Mouse (Mus musculus) lung, embryonic 15.5 days (tissue): Measurements from ENCODE around the gene AI854703. TPM values are rescaled to one million over a fixed set of nuclear protein-coding genes. Genes with fewer than 3 reads are reported as not detected.

Source experiments
- ATAC-seq: fragments of 200-750 bp; cut with Nextera tagmentation; 2 replicates; pipeline ENCODE4 v1.8.0; 2017; ENCODE audit warnings: moderate number of reproducible peaks, borderline replicate concordance; ENCODE audit not compliant: low FRiP score, low TSS enrichment; ENCODE audit errors: extremely low read depth
- H3K27ac ChIP-seq: fragments of 300-500 bp; sonication (generic); 2 replicates; pipeline ENCODE4 v1.5.1; 2015; ENCODE audit warnings: moderate library complexity, mild to moderate bottlenecking, inconsistent platforms
- H3K27me3 ChIP-seq: fragments of 300-500 bp; sonication (generic); 2 replicates; pipeline ENCODE4 v1.6.1; 2015; ENCODE audit warnings: inconsistent platforms
- H3K36me3 ChIP-seq: fragments of 300-500 bp; sonication (generic); 2 replicates; pipeline ENCODE4 v1.6.1; 2015; ENCODE audit warnings: inconsistent platforms
- H3K4me1 ChIP-seq: fragments of 300-500 bp; sonication (generic); 2 replicates; pipeline ENCODE4 v1.6.1; 2015; ENCODE audit warnings: inconsistent platforms
- H3K4me2 ChIP-seq: fragments of 300-500 bp; sonication (generic); 2 replicates; pipeline ENCODE4 v1.6.1; 2015; ENCODE audit warnings: inconsistent platforms, mild to moderate bottlenecking, moderate library complexity
- H3K4me3 ChIP-seq: fragments of 300-500 bp; sonication (generic); 2 replicates; pipeline ENCODE4 v1.5.1; 2015; ENCODE audit warnings: mild to moderate bottlenecking, inconsistent platforms
- H3K9ac ChIP-seq: fragments of 300-500 bp; sonication (generic); 2 replicates; pipeline ENCODE4 v1.6.1; 2015; ENCODE audit warnings: inconsistent platforms
- H3K9me3 ChIP-seq: fragments of 300-500 bp; sonication (generic); 2 replicates; pipeline ENCODE4 v1.6.1; 2016; ENCODE audit warnings: inconsistent platforms
- WGBS: fragments of 180-500 bp; shearing (Covaris S2); methylation state at CpG from one replicate; pipeline ENCODE4 v1.1.7; 2015; 5-methylcytosine and 5-hydroxymethylcytosine counted together
- polyA plus RNA-seq: library from polyadenylated mRNA; unstranded; fragments of >200 nt; fragmentation: Nextera tagmentation; extraction: Ambion mirVana; gene quantifications from 2 replicates; pipeline ENCODE4 v1.2.1, GENCODE M21; 2015

AI854703 gene
- polyA plus RNA-seq, 1 experiment from 2014 or later = 0.93 TPM

- H3K36me3 ChIP-seq = peaks cover 48% of the 10 kb centered on the region
- H3K4me3 ChIP-seq = no peak overlapping the region
- no peak overlapping the region for H3K9ac ChIP-seq
- peaks cover 17% of the 10 kb centered on the region for H3K4me1 ChIP-seq
- WGBS = 95% methylated on average over 45 of the region's 45 CpGs
- no peak overlapping the region for H3K27ac ChIP-seq
- H3K4me2 ChIP-seq = no peak overlapping the region
- H3K9me3 ChIP-seq = peaks cover 20% of the 10 kb centered on the region
- ATAC-seq = no peak
- no peaks in the 10 kb centered on the region for H3K27me3 ChIP-seq
Measured at GRCm38 (mm10) chr6:48596545-48597232, 29.9 kb upstream of the AI854703 start.

- no peak overlapping the region for H3K9ac ChIP-seq
- no peak for ATAC-seq
- H3K27ac ChIP-seq = no peak overlapping the region
- H3K36me3 ChIP-seq = peaks cover 48% of the 10 kb centered on the region
- H3K4me1 ChIP-seq = peaks cover 17% of the 10 kb centered on the region
- H3K4me2 ChIP-seq = no peak overlapping the region
- no peak overlapping the region for H3K4me3 ChIP-seq
- peaks cover 20% of the 10 kb centered on the region for H3K9me3 ChIP-seq
- 96% methylated on average over 27 of the region's 27 CpGs for WGBS
- no peaks in the 10 kb centered on the region for H3K27me3 ChIP-seq
Measured at GRCm38 (mm10) chr6:48597233-48597625, 29.3 kb upstream of the AI854703 start.

GRCm38 (mm10) chr6:48600594-48600993, 26.0 kb upstream of the AI854703 start:
- ATAC-seq = no peak
- 90% methylated on average over 1 of the region's 1 CpGs for WGBS
- Histone ChIP-seq H3K9me3 (peaks cover 20% of the 10 kb centered on the region), H3K4me3 (no peak overlapping the region), H3K4me1 (peaks cover 8% of the 10 kb centered on the region), H3K4me2 (no peak overlapping the region), H3K36me3 (peaks cover 45% of the 10 kb centered on the region), H3K27me3 (no peaks in the 10 kb centered on the region), H3K27ac (no peak overlapping the region), H3K9ac (no peak overlapping the region)

- H3K4me1 ChIP-seq = peaks cover 8% of the 10 kb centered on the region
- H3K4me2 ChIP-seq = peak within 1 kb of the TSS; percentile 86
- ATAC-seq = peak; percentile 99
- peaks cover 16% of the 10 kb centered on the region for H3K9me3 ChIP-seq
- H3K9ac ChIP-seq = peak within 1 kb of the TSS; percentile 78
- WGBS = 4% methylated on average over 42 of the region's 42 CpGs
- H3K36me3 ChIP-seq = peaks cover 36% of the 10 kb centered on the region
- peak within 1 kb of the TSS; percentile 69 for H3K4me3 ChIP-seq
- peak within 1 kb of the TSS; percentile 80 for H3K27ac ChIP-seq
- H3K27me3 ChIP-seq = no peaks in the 10 kb centered on the region
Measured at GRCm38 (mm10) chr6:48601271-48602079, 25.1 kb upstream of the AI854703 start, which contains the start of gene Zfp775. Gene Zfp775, plus strand, starts transcription at chr6:48602063.

GRCm38 (mm10) chr6:48602080-48602741, 24.4 kb upstream of the AI854703 start:
- Histone ChIP-seq H3K9me3 (peaks cover 8% of the 10 kb centered on the region; the same call in 1 of the 2 replicates), H3K27ac (peak overlapping the region; percentile 32), H3K4me2 (peak overlapping the region; percentile 86), H3K4me1 (peaks cover 8% of the 10 kb centered on the region), H3K36me3 (peaks cover 29% of the 10 kb centered on the region), H3K9ac (peak overlapping the region; percentile 78), H3K27me3 (no peaks in the 10 kb centered on the region), H3K4me3 (peak overlapping the region; percentile 69)
- ATAC-seq = peak; percentile 63
- 1% methylated on average over 28 of the region's 28 CpGs for WGBS

- Histone ChIP-seq H3K4me2 (no peak overlapping the region), H3K9ac (no peak overlapping the region), H3K9me3 (no peaks in the 10 kb centered on the region), H3K4me3 (no peak overlapping the region), H3K36me3 (no peaks in the 10 kb centered on the region), H3K4me1 (no peaks in the 10 kb centered on the region), H3K27ac (no peak overlapping the region), H3K27me3 (no peaks in the 10 kb centered on the region)
- 70% methylated on average over 2 of the region's 2 CpGs for WGBS
- no peak for ATAC-seq
Measured at GRCm38 (mm10) chr6:48608124-48608523, 18.4 kb upstream of the AI854703 start.

- no peak overlapping the region for H3K4me2 ChIP-seq
- no peaks in the 10 kb centered on the region for H3K27me3 ChIP-seq
- no peak for ATAC-seq
- H3K4me3 ChIP-seq = no peak overlapping the region
- H3K4me1 ChIP-seq = no peaks in the 10 kb centered on the region
- 0 out of 2 replicates have a peak, but pooled peaks cover 3% of the 10 kb centered on the region for H3K36me3 ChIP-seq
- no peaks in the 10 kb centered on the region for H3K9me3 ChIP-seq
- 58% methylated on average over 7 of the region's 7 CpGs for WGBS
- no peak overlapping the region for H3K9ac ChIP-seq
- H3K27ac ChIP-seq = no peak overlapping the region
Measured at GRCm38 (mm10) chr6:48609512-48609911, 17.1 kb upstream of the AI854703 start.

GRCm38 (mm10) chr6:48610657-48611056, 15.9 kb upstream of the AI854703 start:
- Histone ChIP-seq H3K27me3 (no peaks in the 10 kb centered on the region), H3K4me1 (no peaks in the 10 kb centered on the region), H3K27ac (no peak overlapping the region), H3K36me3 (0 out of 2 replicates have a peak, but pooled peaks cover 3% of the 10 kb centered on the region), H3K9ac (no peak overlapping the region), H3K4me3 (no peak overlapping the region), H3K9me3 (no peaks in the 10 kb centered on the region), H3K4me2 (no peak overlapping the region)
- ATAC-seq = 0 out of 2 replicates have a peak, but pooled peaks have one; percentile 5
- WGBS = 47% methylated on average over 3 of the region's 3 CpGs

- no peaks in the 10 kb centered on the region for H3K27me3 ChIP-seq
- H3K4me1 ChIP-seq = no peaks in the 10 kb centered on the region
- H3K9ac ChIP-seq = no peak overlapping the region
- H3K4me3 ChIP-seq = no peak overlapping the region
- no peak for ATAC-seq
- WGBS = 88% methylated on average over 4 of the region's 4 CpGs
- H3K9me3 ChIP-seq = no peaks in the 10 kb centered on the region
- H3K27ac ChIP-seq = no peak overlapping the region
- 0 out of 2 replicates have a peak, but pooled peaks cover 3% of the 10 kb centered on the region for H3K36me3 ChIP-seq
- no peak overlapping the region for H3K4me2 ChIP-seq
Measured at GRCm38 (mm10) chr6:48613464-48613863, 13.1 kb upstream of the AI854703 start.

- H3K9ac ChIP-seq = no peak overlapping the region
- no peaks in the 10 kb centered on the region for H3K4me1 ChIP-seq
- no peak overlapping the region for H3K27ac ChIP-seq
- H3K36me3 ChIP-seq = peaks cover 10% of the 10 kb centered on the region
- WGBS = 84% methylated on average over 5 of the region's 5 CpGs
- ATAC-seq = no peak
- H3K4me2 ChIP-seq = no peak overlapping the region
- no peaks in the 10 kb centered on the region for H3K27me3 ChIP-seq
- H3K4me3 ChIP-seq = no peak overlapping the region
- no peaks in the 10 kb centered on the region for H3K9me3 ChIP-seq
Measured at GRCm38 (mm10) chr6:48614756-48615155, 11.8 kb upstream of the AI854703 start.

- WGBS = 94% methylated on average over 30 of the region's 30 CpGs
Measured at GRCm38 (mm10) chr6:48620031-48620430, 6.5 kb upstream of the AI854703 start.

More at GRCm38 (mm10) chr6:48620031-48620430, 6.5 kb upstream of the AI854703 start:
- no peak overlapping the region for H3K27ac ChIP-seq
- peaks cover 18% of the 10 kb centered on the region for H3K36me3 ChIP-seq
- no peak overlapping the region for H3K9ac ChIP-seq
- H3K9me3 ChIP-seq = no peaks in the 10 kb centered on the region
- no peaks in the 10 kb centered on the region for H3K27me3 ChIP-seq
- H3K4me2 ChIP-seq = no peak overlapping the region
- no peak overlapping the region for H3K4me3 ChIP-seq
- ATAC-seq = no peak
- no peaks in the 10 kb centered on the region for H3K4me1 ChIP-seq
